Comparison of ENCODE assay signal across 26 mouse cellular contexts in genomic region chr14:113710953-113711352, GRCm38 (mm10).
"Had no signal": no experiment of that assay in that cellular context is flagged by ENCODE, and none has a peak within 500 bp of the region (broad histone marks: within the 10 kb centered on the region; RNA-seq: fewer than 3 reads in every experiment).

No protein-coding gene starts in this region.

- H3K27me3 ChIP-seq: embryonic facial prominence, embryonic 12.5 days; embryonic facial prominence, embryonic 13.5 days; embryonic facial prominence, embryonic 15.5 days; forebrain, embryonic 12.5 days; forebrain, embryonic 13.5 days; forebrain, embryonic 15.5 days had no signal

- H3K27ac ChIP-seq: embryonic facial prominence, embryonic 10.5 days; embryonic facial prominence, embryonic 12.5 days; embryonic facial prominence, embryonic 13.5 days; embryonic facial prominence, embryonic 15.5 days; forebrain, embryonic 10.5 days; forebrain, embryonic 12.5 days; forebrain, embryonic 13.5 days; forebrain, embryonic 15.5 days; gastrocnemius, adult 2 months; heart, adult 2 months; heart, embryonic 10.5 days had no signal

- H3K9ac ChIP-seq: embryonic facial prominence, embryonic 12.5 days; embryonic facial prominence, embryonic 13.5 days; embryonic facial prominence, embryonic 15.5 days; forebrain, embryonic 12.5 days; forebrain, embryonic 13.5 days; forebrain, embryonic 15.5 days; forebrain, postnatal 0 days had no signal

- H3K4me2 ChIP-seq: embryonic facial prominence, embryonic 12.5 days; embryonic facial prominence, embryonic 13.5 days; embryonic facial prominence, embryonic 15.5 days; forebrain, embryonic 12.5 days; forebrain, embryonic 13.5 days; forebrain, embryonic 15.5 days had no signal

- ATAC-seq: forebrain, embryonic 13.5 days; forebrain, embryonic 14.5 days; forebrain, embryonic 15.5 days; forebrain, embryonic 16.5 days; forebrain, postnatal 0 days had no signal

- H3K9me3 ChIP-seq: embryonic facial prominence, embryonic 10.5 days; embryonic facial prominence, embryonic 12.5 days; embryonic facial prominence, embryonic 13.5 days; embryonic facial prominence, embryonic 15.5 days; forebrain, embryonic 10.5 days; forebrain, embryonic 12.5 days; forebrain, embryonic 13.5 days; forebrain, embryonic 15.5 days; heart, embryonic 10.5 days had no signal

- H3K36me3 ChIP-seq: embryonic facial prominence, embryonic 10.5 days; embryonic facial prominence, embryonic 12.5 days; embryonic facial prominence, embryonic 13.5 days; embryonic facial prominence, embryonic 15.5 days; forebrain, embryonic 10.5 days; forebrain, embryonic 12.5 days; forebrain, embryonic 15.5 days; heart, embryonic 10.5 days had no signal

- H3K4me1 ChIP-seq: embryonic facial prominence, embryonic 10.5 days; embryonic facial prominence, embryonic 12.5 days; embryonic facial prominence, embryonic 13.5 days; embryonic facial prominence, embryonic 15.5 days; forebrain, embryonic 10.5 days; forebrain, embryonic 12.5 days; forebrain, embryonic 13.5 days; forebrain, embryonic 15.5 days; heart, embryonic 10.5 days had no signal

- DNase-seq: cerebellum, adult 9-10 months; cerebellum, postnatal 10 days; cerebellum, postnatal 14 days; cerebellum, postnatal 25 days; cerebellum, postnatal 36 days; embryo, embryonic 11 days; forebrain, postnatal 0 days; gastrocnemius, adult 2 months; gastrocnemius, postnatal 10 days; gastrocnemius, postnatal 25 days; gastrocnemius, postnatal 36 days; heart, adult 11 months; heart, adult 18-20 months; heart, adult 2 months had no signal

- H3K4me3 ChIP-seq: embryonic facial prominence, embryonic 10.5 days; embryonic facial prominence, embryonic 12.5 days; embryonic facial prominence, embryonic 13.5 days; embryonic facial prominence, embryonic 15.5 days; erythroblast, embryonic 14.5 days; forebrain, embryonic 10.5 days; forebrain, embryonic 12.5 days; forebrain, embryonic 13.5 days; forebrain, embryonic 15.5 days; gastrocnemius, adult 2 months; heart, adult 2 months; heart, embryonic 10.5 days had no signal
